Mouse (Mus musculus): Measurements from ENCODE around the gene Hmgn5. TPM values are rescaled to one million over a fixed set of nuclear protein-coding genes. Genes with fewer than 3 reads are reported as not detected.

The Hmgn5 gene
- total and polyA plus RNA-seq, 2 experiments from 2014 or later: 1.2 to 11.1 TPM

DNA sequence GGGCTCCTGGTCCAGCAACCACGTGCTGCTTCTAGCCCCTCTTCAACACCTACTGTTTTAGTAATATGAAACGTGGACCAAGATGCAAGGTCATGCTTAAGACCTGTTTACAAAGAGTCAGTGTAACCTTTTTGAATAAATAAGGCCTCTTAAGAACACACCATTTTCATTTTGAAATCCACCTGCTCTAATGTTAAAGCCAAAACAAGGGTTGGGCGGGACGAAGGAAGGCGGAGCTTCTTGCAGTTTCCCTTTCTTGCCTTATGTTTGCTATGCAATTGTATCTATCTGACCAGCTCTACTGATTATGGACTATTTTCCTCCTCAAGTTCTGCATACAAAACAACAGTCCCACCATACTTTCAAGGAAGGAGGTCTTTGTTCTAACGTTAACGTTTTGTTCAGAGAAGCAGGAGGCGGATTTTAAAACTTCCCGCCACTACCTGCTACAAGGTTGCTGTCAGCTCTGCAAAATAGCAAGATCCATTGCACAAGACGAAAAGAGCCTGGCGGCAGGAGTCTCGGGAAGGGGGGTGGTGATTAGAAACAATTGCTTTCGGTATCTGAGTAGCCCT lies 1.5 kb downstream of the Hmgn5 start:
- H3K4me2 ChIP-seq (ENCODE audit: low read depth): peak overlapping the region; percentile 51
- no peak for ATAC-seq
- H3K4me1 ChIP-seq (ENCODE audit: insufficient read depth): no peaks in the 10 kb centered on the region
- 27% methylated on average over 13 of the region's 13 CpGs for WGBS
- peak; percentile 31 for DNase-seq
- no peaks in the 10 kb centered on the region for H3K27me3 ChIP-seq (ENCODE audit: insufficient read depth, low read length)
- no peak overlapping the region for H3K27ac ChIP-seq (ENCODE audit: low read depth, low read length)
- no peak for TF ChIP-seq CTCF (IDR thresholded peaks at IDR 0.05; ENCODE audit: low read depth)
- H3K9ac ChIP-seq: no peak overlapping the region; the same call in 1 of the 2 replicates
- no peaks in the 10 kb centered on the region for H3K36me3 ChIP-seq (ENCODE audit: insufficient read depth)
- H3K9me3 ChIP-seq (ENCODE audit: low read length): no peaks in the 10 kb centered on the region
- H3K4me3 ChIP-seq (ENCODE audit: low read depth, low read length): peak overlapping the region; percentile 48

DNA sequence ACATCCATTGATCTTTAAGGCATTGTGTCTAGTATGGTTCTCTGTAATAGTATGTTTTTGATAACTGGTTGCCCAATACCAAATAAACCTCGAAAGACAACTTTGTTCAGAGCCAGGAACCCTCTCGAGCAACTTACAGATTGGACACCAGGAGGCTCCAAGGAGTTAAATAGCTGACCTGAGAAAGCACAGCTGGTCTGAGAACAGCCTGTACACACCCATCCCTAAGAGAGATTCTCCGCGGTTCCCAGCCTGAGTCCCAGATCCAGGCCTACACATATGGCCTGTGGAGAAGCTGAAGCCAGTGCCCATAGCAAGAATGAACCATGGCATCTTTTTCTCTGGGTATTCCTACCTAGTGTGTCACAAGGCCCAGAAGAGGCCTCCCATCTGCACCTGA lies 11.9 kb downstream of the Hmgn5 start:
- H3K27ac ChIP-seq (ENCODE audit: low read depth, low read length): no peak overlapping the region
- 74% methylated on average over 4 of the region's 4 CpGs for WGBS
- ATAC-seq (no peak), DNase-seq (no peak)
- no peak overlapping the region for H3K4me3 ChIP-seq (ENCODE audit: low read depth, low read length)
- no peaks in the 10 kb centered on the region for H3K27me3 ChIP-seq (ENCODE audit: insufficient read depth, low read length)
- no peaks in the 10 kb centered on the region for H3K36me3 ChIP-seq (ENCODE audit: insufficient read depth)
- no peak overlapping the region for H3K9ac ChIP-seq
- no peaks in the 10 kb centered on the region for H3K9me3 ChIP-seq (ENCODE audit: low read length)
- no peak overlapping the region for H3K4me2 ChIP-seq (ENCODE audit: low read depth)
- H3K4me1 ChIP-seq (ENCODE audit: insufficient read depth): no peaks in the 10 kb centered on the region
- TF ChIP-seq CTCF (IDR thresholded peaks at IDR 0.05; ENCODE audit: low read depth): no peak

Other genes starting within 250 kb of the Hmgn5 start
- gene Brwd3, start 179.0 kb downstream of the Hmgn5 start, total RNA-seq (2014; rRNA removed): 5.6 and 6.9 TPM in 2 replicates
- gene Brwd3, start 179.0 kb downstream of the Hmgn5 start, polyA plus RNA-seq (2015; fragmentation: Nextera tagmentation; extraction: Ambion mirVana): 1.2 and 2.9 TPM in 2 replicates
- gene Sh3bgrl, start 82.0 kb upstream of the Hmgn5 start, total RNA-seq (2014; rRNA removed): 190 and 193 TPM in 2 replicates
- 78.2 and 213 TPM in 2 replicates for gene Sh3bgrl, start 82.0 kb upstream of the Hmgn5 start, polyA plus RNA-seq (2015; fragmentation: Nextera tagmentation; extraction: Ambion mirVana)
- gene Gm6377, start 183.4 kb upstream of the Hmgn5 start, total RNA-seq (2014; rRNA removed): 0.38 TPM in 1 of 2 replicates, not detected in the other
- 0.06 TPM in 2 replicates for gene Gm6377, start 183.4 kb upstream of the Hmgn5 start, polyA plus RNA-seq (2015; fragmentation: Nextera tagmentation; extraction: Ambion mirVana)